Mouse (Mus musculus) bone marrow, adult 2 months (tissue): ENCODE measurements around the gene Il1f5. TPM values are rescaled to one million over a fixed set of nuclear protein-coding genes. Genes with fewer than 3 reads are reported as not detected.

ENCODE experiments used
- H3K27ac ChIP-seq: fragments of 200-500 bp; 2 replicates; pipeline ENCODE4 v1.5.1; 2012; ENCODE audit warnings: low read depth, mild to moderate bottlenecking, control low read depth, inconsistent platforms, low read length; ENCODE audit not compliant: control insufficient read depth, poor library complexity, insufficient read depth
- H3K4me1 ChIP-seq: fragments of 200-500 bp; 2 replicates; pipeline ENCODE4 v1.6.1; 2011; ENCODE audit warnings: low read length; ENCODE audit not compliant: control insufficient read depth, insufficient read depth
- H3K4me3 ChIP-seq: fragments of 200-500 bp; replicated peaks from 2 replicates; pipeline ENCODE3; 2011; ENCODE audit warnings: mild to moderate bottlenecking, low read depth, low read length, control low read depth; ENCODE audit not compliant: control insufficient read depth
- CTCF ChIP-seq: fragments of 200-500 bp; IDR thresholded peaks from 2 replicates; pipeline ENCODE4 v1.5.1; 2011; ENCODE audit warnings: low read length, control low read depth; ENCODE audit not compliant: control insufficient read depth, insufficient read depth
- POLR2A ChIP-seq: fragments of 200-500 bp; IDR thresholded peaks from 2 replicates; pipeline ENCODE4 v1.6.1; 2011; ENCODE audit warnings: low read depth, mild to moderate bottlenecking, control low read depth, low read length, borderline replicate concordance; ENCODE audit not compliant: control insufficient read depth
- WGBS: fragments of 180-500 bp; shearing (Covaris S2); methylation state at CpG from one replicate; pipeline ENCODE4 v1.1.7; 2018; 5-methylcytosine and 5-hydroxymethylcytosine counted together
- polyA plus RNA-seq: library from polyadenylated mRNA; stranded (reverse); fragments of >200 nt; gene quantifications from 2 replicates; pipeline ENCODE4 v1.2.4, GENCODE M21; 2011; ENCODE audit warnings: low replicate concordance; ENCODE audit not compliant: missing spikeins, insufficient read depth, insufficient read length

The Il1f5 gene
- not detected in 2 replicates for polyA plus RNA-seq

- TF ChIP-seq POLR2A (no peak), CTCF (no peak)
- Histone ChIP-seq H3K4me1 (no peaks in the 10 kb centered on the region), H3K27ac (no peak within 1 kb of the TSS), H3K4me3 (no peak within 1 kb of the TSS)
These were observed at the start of gene Il1f5 for GRCm38 (mm10) chr2:24276654-24277053. Gene Il1f5, plus strand, starts transcription at chr2:24276954.

DNA sequence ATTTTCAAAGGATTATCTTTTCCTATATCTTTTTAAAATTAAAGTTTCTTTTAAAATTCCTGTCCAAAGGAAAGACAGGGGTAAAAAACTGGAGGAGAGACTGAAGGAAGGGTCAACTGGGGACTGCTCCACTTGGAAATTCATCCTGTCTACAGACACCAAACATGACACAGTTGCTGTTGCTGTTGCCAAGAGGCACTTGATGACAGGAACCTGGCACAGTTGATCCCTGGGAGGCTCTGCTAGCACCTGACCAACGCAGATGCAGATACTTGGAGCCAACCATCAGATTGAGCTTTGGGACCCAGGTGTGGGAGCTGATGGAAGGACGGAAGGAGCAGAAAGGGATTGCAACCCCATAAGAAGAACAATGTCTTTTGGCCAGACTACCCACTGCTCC, 49.6 kb upstream of the Il1f5 start:
- 65% methylated on average over 2 of the region's 2 CpGs for WGBS
- H3K27ac ChIP-seq: no peak overlapping the region
- no peaks in the 10 kb centered on the region for H3K4me1 ChIP-seq

GRCm38 (mm10) chr2:24267503-24267902, 9.3 kb upstream of the Il1f5 start:
- H3K4me3 ChIP-seq: no peak overlapping the region
- no peak for TF ChIP-seq POLR2A
- no peak for TF ChIP-seq CTCF
- H3K4me1 ChIP-seq: no peaks in the 10 kb centered on the region
- no peak overlapping the region for H3K27ac ChIP-seq
- WGBS: 94% methylated on average over 1 of the region's 1 CpGs

More for the DNA sequence above, 49.6 kb upstream of the Il1f5 start:
- no peak overlapping the region for H3K4me3 ChIP-seq
- no peak for TF ChIP-seq CTCF
- no peak for TF ChIP-seq POLR2A

GRCm38 (mm10) chr2:24273619-24274018, 3.1 kb upstream of the Il1f5 start:
- Histone ChIP-seq H3K4me1 (no peaks in the 10 kb centered on the region), H3K27ac (no peak overlapping the region), H3K4me3 (no peak overlapping the region)
- WGBS: 75% methylated on average over 2 of the region's 2 CpGs
- TF ChIP-seq CTCF: no peak
- no peak for TF ChIP-seq POLR2A

DNA sequence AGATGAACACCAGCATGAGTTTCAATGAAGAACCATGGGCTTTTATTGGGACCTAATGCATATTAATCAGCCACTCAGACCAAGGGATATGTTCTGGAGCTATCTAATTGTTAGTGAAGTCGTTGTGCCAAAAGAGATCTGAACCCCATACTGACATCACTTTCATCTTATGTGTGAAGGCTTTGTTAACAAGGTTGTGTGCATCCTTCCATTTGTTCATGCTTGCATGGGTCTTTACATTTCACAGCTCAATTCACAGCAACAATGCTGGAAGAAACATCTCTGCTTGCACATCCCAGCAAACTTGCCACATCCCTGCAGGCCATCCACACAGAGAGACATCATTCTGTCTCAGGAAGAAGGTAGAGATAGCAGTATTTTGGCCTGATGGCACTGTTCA, 1.6 kb upstream of the Il1f5 start:
- 26% methylated on average over 1 of the region's 1 CpGs for WGBS
- Histone ChIP-seq H3K27ac (no peak overlapping the region), H3K4me3 (no peak overlapping the region), H3K4me1 (no peaks in the 10 kb centered on the region)
- TF ChIP-seq POLR2A: no peak
- no peak for TF ChIP-seq CTCF

- Histone ChIP-seq H3K27ac (no peak within 1 kb of the TSS), H3K4me3 (no peak within 1 kb of the TSS), H3K4me1 (no peaks in the 10 kb centered on the region)
- no peak for TF ChIP-seq POLR2A
- no peak for TF ChIP-seq CTCF
- WGBS: 77% methylated on average over 5 of the region's 5 CpGs
These were observed 14.1 kb downstream of the Il1f5 start, which contains the start of gene Il1f10 for GRCm38 (mm10) chr2:24290896-24291295. Gene Il1f10, plus strand, starts transcription at chr2:24291196.

DNA sequence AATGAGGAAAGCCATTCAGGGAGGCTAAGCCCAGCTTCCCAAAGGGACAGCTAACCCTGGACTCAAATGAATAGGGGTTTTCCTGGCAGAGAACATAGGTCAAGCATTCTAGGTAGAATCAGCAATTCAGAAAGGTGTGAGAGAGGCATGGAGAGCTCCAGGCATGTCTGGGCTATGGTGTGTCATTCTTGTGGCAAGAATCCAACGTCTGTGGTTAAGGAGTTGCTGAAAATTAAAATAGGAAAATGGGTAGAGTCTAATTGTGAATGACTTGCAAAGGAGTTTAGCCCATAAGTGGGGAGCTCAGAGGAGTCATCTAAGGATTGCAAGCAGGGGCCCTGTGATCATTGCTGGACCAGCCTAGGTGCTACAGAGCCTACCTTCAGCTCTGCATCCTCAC, 17.9 kb downstream of the Il1f5 start:
- no peak for TF ChIP-seq POLR2A
- TF ChIP-seq CTCF: no peak
- 5% methylated on average over 1 of the region's 1 CpGs for WGBS
- no peak overlapping the region for H3K27ac ChIP-seq
- H3K4me3 ChIP-seq: no peak overlapping the region
- no peaks in the 10 kb centered on the region; the same call in 1 of the 2 replicates for H3K4me1 ChIP-seq

- Histone ChIP-seq H3K4me3 (no peak overlapping the region), H3K4me1 (no peaks in the 10 kb centered on the region; the same call in 1 of the 2 replicates), H3K27ac (no peak overlapping the region)
- 4% methylated on average over 3 of the region's 3 CpGs for WGBS
- TF ChIP-seq CTCF (peak; percentile 43; the same call in 1 of the 2 replicates), POLR2A (no peak)
These were observed 20.1 kb downstream of the Il1f5 start for GRCm38 (mm10) chr2:24296837-24297236.
